Mouse (Mus musculus): ENCODE results near the gene Ccdc57.

DNA sequence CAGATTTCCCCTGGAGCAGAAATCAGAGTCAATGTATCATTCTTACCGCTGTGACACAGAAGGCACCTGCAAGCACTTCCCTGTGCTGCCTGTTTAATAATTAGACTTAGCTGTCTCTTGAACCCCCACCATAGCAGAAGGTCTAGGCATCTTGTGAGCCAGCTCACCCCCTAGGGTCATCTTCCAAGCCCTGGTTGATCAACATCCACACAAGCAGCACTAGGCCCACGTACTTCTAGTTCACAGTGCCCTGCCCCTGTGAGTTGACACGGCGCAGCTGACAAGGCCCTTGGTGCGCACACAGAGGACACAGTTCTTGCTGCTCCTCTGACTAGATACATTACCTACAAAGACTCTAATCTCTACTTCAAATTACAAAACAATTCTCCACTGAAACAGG is 37.1 kb upstream of the Ccdc57 start:
- TF ChIP-seq CTCF (IDR thresholded peaks at IDR 0.05; ENCODE audit: low read depth) (no peak), EP300 (IDR thresholded peaks at IDR 0.05; ENCODE audit: low read depth) (no peak)
